Mouse (Mus musculus): ENCODE measurements around the gene Mndal. TPM values are rescaled to one million over a fixed set of nuclear protein-coding genes. Genes with fewer than 3 reads are reported as not detected.
A peak's percentile ranks its signal among the peaks of the same experiment; 100 is the strongest.
"Not testable (repeated sequence)": the region's sequence is repeated elsewhere in the genome, so short reads cannot be mapped to it uniquely, and the experiment has no call there.

Gene Mndal
- total RNA-seq, 1 experiment from 2014 or later = 280 TPM

DNA sequence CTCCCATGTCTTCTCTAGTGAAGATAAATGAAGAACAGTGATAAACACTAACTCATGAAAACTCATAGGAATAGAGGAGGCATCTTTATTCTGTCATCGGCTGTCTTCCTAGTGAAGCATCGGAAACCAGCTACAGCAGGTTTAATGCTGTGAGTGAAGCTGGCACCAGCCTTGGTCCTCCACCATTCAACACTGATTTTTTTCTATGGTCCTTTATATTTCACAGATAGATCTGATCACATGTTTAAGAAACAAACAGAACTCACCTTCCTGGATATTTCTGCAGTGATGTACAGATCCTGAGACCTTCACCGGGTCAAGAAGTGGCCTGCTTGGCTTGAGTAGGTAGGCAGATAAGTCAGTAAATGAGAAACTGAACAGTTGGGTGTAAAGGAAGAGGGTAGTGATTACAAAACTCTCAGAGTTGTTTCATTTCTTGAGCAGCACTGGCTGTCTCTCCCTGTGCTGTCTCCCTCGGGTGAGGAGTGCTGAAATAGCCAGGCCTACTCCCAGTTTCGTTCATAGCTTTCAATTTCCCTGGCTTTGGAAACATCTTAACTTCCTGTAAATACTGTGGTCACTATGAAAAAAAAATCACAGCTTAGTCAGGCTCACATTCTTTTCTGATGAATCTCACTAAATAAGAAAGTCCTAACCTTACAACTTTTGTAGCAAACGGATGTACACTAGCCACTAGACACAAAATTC lies 29.6 kb downstream of the Mndal start, which contains the start of gene Ifi211:
Gene Ifi211, minus strand, starts transcription at position 499 of the 708 bp plus-strand sequence.
- ATAC-seq (replicated peaks in 1 of 2; ENCODE audit: insufficient read depth in 1 of 2, low FRiP score in 2 of 2, low TSS enrichment in 1 of 2, low read depth in 1 of 2, poor library complexity in 2 of 2, severe bottlenecking in 2 of 2) = peak; percentile 42 to 59; a peak in 3 of 4 replicates

DNA sequence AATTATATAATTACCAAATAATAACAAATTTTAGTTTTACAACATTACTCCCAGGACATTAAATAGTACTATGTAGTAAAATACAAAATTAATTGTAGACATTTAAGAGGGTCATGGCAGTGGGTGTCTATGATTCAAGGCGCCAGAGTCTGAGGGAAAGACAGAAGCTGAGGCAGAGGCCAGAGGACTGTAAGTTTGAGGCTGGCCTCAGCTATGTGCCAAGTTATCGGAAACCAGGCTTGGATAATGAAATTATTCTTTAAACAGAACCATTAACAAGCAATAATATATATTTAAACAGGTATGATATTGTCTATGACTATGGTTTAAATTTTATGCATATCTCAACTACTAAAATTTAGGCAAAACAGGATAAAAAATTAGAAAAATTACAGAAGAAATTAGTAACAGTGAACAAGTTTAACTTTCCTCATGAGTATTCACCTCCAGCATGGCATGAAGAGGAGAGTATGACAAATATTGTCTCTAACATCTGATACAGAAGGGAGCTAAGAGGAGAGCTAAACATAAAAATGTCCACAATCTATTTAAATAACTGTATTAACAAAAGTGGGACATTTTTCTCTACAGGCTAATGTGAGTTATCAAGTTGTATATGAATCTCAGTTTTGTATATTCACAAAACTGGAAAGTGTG lies 30.4 kb downstream of the Mndal start:
- ATAC-seq (replicated peaks in 1 of 2; ENCODE audit: insufficient read depth in 1 of 2, low FRiP score in 2 of 2, low TSS enrichment in 1 of 2, low read depth in 1 of 2, poor library complexity in 2 of 2, severe bottlenecking in 2 of 2) = no peak

DNA sequence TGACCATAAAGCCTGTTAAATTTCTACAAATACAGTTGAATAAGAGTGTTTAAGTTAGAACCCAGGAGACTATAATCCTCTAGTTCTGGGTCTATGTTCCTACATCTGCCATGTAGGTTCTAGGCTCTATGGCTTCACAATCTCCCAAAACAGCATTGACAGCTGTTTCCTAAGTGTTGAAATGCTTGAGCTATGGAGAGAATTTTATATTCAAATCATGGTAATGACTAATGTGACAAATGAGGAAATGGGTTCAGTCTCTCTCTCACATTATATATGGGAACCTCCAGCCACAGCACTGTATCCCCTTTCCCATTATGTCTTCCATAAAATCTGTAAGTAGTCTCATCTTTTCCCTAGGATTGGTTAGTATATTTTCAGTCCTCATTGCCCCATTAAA lies 33.9 kb downstream of the Mndal start:
- not testable (repeated sequence) for ATAC-seq (replicated peaks in 1 of 2; ENCODE audit: insufficient read depth in 1 of 2, low FRiP score in 2 of 2, low TSS enrichment in 1 of 2, low read depth in 1 of 2, poor library complexity in 2 of 2, severe bottlenecking in 2 of 2)

DNA sequence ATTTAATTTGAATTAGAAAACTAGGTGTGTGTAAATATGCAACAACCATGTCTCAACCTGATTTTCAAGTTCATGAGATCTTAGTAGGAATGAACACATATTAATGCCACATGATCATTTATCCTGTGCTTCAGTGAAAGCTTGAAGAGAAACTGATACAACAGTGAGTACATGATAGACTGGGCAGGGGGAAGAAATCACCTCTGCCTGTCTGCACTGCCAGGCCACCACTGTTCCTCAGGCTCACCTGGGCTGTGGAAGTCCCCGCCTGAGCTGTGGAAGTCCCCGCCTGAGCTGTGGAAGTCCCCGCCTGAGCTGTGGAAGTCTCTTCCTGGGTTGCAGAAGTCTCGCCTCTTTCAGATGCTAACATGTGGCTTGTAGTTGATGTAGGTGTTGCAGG lies 36.4 kb downstream of the Mndal start:
- ATAC-seq (replicated peaks in 1 of 2; ENCODE audit: insufficient read depth in 1 of 2, low FRiP score in 2 of 2, low TSS enrichment in 1 of 2, low read depth in 1 of 2, poor library complexity in 2 of 2, severe bottlenecking in 2 of 2) = not testable (repeated sequence)

DNA sequence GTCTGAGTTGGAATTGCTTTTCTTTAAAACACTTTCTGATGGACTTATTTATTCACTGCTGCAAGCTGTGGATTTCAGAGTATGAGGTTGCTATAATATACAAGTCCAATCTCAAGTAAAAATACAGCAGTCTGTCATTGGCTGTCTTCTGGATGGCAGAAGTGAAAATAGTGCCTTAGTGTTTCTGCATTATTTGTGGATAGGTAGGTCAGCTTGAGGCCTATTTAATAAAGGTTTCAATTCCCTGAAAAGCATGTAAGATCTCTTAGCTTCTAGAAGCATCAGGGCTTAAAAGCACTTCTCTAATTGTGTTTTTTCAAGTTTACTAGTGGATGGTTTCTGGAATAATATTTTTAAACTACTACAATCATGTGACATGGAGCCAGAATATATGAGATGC lies 52.5 kb downstream of the Mndal start:
- not testable (repeated sequence) for ATAC-seq (replicated peaks in 1 of 2; ENCODE audit: insufficient read depth in 1 of 2, low FRiP score in 2 of 2, low TSS enrichment in 1 of 2, low read depth in 1 of 2, poor library complexity in 2 of 2, severe bottlenecking in 2 of 2)

DNA sequence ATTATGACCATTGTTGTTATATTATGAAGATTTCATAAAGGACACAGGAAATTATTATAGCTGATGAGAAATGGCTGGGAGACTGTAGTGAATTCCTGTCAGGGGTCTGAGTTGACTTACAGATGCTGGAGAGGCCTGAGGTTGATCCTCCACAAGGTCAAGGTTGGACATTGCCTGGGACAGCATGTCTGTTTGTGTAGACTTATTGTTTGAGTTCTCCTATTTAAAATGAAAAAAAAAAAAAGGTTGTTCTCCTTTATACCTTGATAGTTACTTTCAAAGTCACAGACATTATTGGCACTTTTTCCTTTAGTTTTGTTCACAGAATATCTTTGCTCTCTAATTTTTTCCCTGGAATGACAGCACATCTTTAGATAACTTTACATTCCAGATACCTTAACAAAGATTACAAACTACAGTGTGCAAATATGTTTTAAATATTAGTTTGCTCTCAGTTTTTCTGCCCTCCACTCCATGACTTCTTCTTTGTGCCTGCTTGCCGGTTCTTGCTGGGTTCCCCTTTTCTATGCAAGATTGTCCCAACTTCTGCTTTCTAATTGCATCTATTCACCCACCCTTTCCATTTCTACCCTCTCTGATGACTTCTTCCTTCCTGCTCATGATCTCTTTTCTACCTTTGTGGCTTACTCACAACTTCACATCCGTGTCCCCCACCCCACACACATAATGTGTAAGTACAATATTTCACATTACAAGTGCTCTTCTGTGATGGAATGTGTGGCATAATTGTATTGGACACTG lies 55.1 kb downstream of the Mndal start:
- peak; percentile 98 to 99 for ATAC-seq (replicated peaks in 1 of 2; ENCODE audit: insufficient read depth in 1 of 2, low FRiP score in 2 of 2, low TSS enrichment in 1 of 2, low read depth in 1 of 2, poor library complexity in 2 of 2, severe bottlenecking in 2 of 2)

DNA sequence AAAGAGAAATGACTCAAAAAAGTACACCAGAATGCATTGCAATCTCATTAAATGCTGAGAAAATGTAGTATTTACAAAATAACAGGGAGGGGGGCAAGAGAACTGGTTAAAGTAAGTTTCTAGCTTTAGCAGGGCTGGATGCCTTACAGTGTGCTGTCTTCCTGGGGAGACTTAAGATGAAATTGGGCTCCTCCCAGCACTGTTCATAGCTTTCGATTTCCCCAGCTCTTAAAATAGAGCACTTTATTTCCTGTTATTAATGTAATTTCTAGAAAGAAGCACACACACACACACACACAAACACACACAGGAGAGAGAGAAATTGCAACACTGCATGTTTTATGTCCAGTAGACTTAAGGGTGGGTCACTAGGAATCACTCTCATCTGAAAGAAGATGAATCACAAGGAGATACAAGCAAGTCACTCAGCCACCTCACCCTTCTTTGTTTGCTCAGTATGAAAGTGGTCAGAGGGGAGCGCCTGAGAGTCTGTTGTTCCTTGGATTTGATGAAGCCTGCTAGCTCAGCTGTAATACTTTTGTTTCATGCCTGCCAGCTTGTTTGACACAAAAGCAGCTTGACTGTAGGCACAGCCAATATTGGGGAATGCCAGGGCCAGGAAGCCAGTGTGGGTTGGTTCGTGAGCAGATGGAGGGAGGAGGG lies 62.2 kb downstream of the Mndal start:
- peak; percentile 41 to 58 for ATAC-seq (replicated peaks in 1 of 2; ENCODE audit: insufficient read depth in 1 of 2, low FRiP score in 2 of 2, low TSS enrichment in 1 of 2, low read depth in 1 of 2, poor library complexity in 2 of 2, severe bottlenecking in 2 of 2)

DNA sequence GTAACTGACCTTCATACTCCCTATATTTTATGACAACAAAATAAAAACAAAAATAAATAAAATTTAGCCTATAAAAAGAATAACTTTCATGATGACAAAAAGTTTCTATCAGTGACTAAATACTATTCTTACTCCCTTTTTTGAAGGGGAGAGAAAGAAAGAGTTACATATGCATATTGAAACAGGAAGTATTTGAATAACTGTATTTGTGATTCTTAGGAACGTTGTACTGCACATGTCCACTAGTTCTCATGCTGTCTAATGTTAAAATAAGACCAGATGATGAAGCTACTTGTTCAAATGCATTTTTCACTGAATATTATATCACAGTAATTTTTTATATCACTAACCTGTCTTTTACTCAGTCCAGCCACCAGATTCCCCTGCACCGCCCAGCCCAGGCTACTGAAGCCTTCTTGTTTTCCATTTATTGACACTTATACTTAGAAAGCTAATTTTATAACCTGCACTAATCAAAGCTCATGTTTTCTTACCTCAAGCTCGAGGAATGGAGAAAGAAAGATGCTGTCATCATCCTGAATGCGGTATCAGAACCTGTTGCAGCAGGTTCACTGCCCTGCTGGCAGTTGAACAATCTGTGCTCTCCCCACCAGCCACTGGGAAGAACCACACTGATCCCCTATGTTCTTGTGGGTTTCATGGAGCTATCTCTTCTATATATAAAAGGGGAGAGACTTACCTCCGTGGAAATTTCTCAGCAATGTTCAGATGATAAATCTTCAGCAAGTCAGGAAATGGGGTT lies 62.9 kb downstream of the Mndal start:
- ATAC-seq (replicated peaks in 1 of 2; ENCODE audit: insufficient read depth in 1 of 2, low FRiP score in 2 of 2, low TSS enrichment in 1 of 2, low read depth in 1 of 2, poor library complexity in 2 of 2, severe bottlenecking in 2 of 2) = peak; percentile 46 to 57; a peak in 2 of 4 replicates

DNA sequence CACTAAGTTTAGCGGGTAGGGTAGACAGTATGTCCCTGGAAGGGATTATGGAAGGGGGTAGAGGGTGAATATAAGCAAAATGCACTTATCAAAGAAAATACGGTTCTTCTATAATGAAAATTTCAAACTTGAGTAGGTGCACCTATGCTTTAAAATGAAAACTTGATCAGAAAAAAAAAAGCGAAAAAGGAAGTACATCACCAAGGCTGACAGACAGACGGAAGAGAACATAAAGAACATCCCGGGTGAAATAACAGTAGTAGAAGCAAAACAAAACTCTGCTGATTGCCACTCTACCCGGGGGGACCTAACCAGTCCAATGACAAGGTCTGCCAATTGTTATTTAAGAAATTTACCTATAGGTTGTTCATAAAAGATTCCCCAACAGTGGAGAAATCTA lies 64.0 kb downstream of the Mndal start:
- not testable (repeated sequence) for ATAC-seq (replicated peaks in 1 of 2; ENCODE audit: insufficient read depth in 1 of 2, low FRiP score in 2 of 2, low TSS enrichment in 1 of 2, low read depth in 1 of 2, poor library complexity in 2 of 2, severe bottlenecking in 2 of 2)

DNA sequence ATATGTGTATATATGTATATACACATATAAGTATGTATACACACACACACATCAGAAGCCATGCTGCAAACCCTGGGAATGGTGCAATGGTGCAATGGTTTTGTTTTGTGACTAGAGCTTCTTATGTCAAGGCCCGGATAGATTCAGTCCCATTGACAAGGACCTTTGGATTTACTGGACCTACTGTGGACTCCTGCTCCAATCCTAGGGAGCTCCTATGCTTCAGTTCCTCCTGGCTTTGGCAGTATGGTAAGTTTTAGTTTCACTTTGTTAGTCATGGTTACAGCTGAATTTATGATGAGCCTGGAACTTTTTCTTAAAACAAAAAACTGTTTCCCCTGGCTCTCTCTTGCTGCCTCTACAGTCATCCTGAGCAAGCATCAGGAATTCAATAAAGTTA lies 65.2 kb downstream of the Mndal start:
- ATAC-seq (replicated peaks in 1 of 2; ENCODE audit: insufficient read depth in 1 of 2, low FRiP score in 2 of 2, low TSS enrichment in 1 of 2, low read depth in 1 of 2, poor library complexity in 2 of 2, severe bottlenecking in 2 of 2) = not testable (repeated sequence)

DNA sequence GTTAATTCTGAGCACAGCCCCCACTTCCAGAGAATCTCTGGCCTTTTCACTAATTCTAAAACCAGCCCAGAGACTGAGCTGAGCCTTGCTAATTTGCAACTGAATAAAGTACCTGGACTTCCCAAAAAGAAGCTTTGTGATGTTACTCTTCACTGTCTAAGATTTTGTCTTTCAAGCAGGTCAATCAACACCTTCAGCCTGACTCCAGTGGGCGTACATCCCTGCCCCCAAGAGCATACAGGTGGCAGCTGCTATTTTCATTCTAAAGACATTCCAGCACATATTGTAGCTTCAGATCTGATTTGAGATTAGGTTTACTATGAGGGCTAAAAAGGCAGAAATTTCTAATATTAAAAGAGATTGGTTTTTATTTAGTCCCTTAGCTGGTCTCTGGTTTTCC lies 73.7 kb downstream of the Mndal start:
- ATAC-seq (replicated peaks in 1 of 2; ENCODE audit: insufficient read depth in 1 of 2, low FRiP score in 2 of 2, low TSS enrichment in 1 of 2, low read depth in 1 of 2, poor library complexity in 2 of 2, severe bottlenecking in 2 of 2) = not testable (repeated sequence)

DNA sequence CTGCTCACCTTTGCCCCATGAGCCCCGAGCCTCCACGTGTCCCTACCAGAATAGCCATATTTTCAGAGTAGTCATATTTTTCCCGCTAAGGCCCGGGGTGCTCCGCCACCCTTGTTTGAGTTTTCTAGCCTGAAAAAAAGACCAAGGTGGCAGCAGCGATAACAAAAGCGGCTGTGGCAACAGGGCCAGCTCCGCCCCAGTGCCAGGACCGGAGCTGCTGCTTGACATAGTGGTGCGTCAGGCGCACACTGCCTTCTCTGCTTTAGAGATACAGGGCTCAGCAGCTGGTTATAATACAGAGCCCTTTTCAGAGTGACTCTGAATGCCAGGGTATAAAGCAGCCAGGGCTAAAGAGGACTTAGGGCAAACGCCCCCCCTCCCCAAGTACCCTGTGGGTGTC lies 75.8 kb downstream of the Mndal start:
- no peak for ATAC-seq (replicated peaks in 1 of 2; ENCODE audit: insufficient read depth in 1 of 2, low FRiP score in 2 of 2, low TSS enrichment in 1 of 2, low read depth in 1 of 2, poor library complexity in 2 of 2, severe bottlenecking in 2 of 2)

DNA sequence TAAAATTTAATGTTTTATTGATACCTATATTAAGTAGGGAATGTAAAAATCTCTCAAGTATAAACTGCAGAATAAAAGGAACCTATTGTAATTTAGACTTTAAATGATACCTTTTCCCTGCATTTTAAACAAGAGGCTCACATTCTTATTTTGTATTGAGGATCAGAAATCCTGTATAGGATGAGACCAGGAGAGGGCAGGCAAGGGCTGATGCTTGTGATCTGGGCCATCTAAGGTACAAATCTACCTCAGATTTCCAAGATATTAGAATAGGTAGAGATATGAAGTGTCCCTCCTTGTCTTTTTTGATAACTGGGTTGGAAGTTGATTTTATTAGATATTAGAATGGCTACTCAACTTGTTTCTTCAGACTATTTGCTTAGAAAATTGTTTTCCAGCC lies 88.6 kb downstream of the Mndal start:
- ATAC-seq (replicated peaks in 1 of 2; ENCODE audit: insufficient read depth in 1 of 2, low FRiP score in 2 of 2, low TSS enrichment in 1 of 2, low read depth in 1 of 2, poor library complexity in 2 of 2, severe bottlenecking in 2 of 2) = peak in 1 of 2 experiments; percentile 51; a peak in 1 of 4 replicates

DNA sequence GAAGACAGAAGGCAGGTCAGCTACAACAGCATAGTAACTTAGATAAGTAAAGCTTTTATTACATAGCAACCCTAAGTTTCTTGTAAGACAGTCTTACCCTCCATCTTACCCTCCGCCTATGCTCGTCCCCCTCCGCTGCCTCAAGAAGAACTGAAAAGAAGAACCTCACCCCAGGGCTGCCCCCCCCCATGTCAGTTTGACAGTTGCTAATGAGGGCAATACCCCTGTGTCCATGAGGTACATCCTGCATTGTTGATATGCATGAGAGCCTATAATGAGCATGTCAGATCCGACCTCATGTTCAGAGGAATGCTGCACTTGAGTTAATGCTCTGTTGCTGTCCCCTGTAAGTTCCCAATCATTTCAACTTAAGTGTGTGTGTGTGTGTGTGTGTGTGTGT lies 89.4 kb downstream of the Mndal start:
- not testable (repeated sequence) for ATAC-seq (replicated peaks in 1 of 2; ENCODE audit: insufficient read depth in 1 of 2, low FRiP score in 2 of 2, low TSS enrichment in 1 of 2, low read depth in 1 of 2, poor library complexity in 2 of 2, severe bottlenecking in 2 of 2)

DNA sequence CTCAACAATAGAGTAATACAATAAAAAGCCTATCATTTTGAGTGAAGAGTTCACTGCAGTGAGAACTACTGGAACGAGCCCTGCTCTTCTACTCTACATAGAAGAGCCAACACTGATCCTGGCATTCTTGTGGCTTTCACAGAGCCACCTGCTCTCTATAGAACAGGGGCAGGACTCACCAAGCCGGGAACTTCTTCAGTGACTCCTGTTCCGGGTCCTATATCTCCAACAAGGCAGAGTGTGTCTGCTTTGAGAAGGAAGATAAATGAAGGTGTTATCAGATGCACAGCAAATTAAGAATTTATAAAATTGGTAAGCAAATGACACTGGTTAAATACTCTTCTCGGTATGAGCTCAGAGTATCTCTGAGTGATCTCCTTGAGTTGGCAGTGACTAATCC lies 96.1 kb downstream of the Mndal start:
- not testable (repeated sequence) for ATAC-seq (replicated peaks in 1 of 2; ENCODE audit: insufficient read depth in 1 of 2, low FRiP score in 2 of 2, low TSS enrichment in 1 of 2, low read depth in 1 of 2, poor library complexity in 2 of 2, severe bottlenecking in 2 of 2)

DNA sequence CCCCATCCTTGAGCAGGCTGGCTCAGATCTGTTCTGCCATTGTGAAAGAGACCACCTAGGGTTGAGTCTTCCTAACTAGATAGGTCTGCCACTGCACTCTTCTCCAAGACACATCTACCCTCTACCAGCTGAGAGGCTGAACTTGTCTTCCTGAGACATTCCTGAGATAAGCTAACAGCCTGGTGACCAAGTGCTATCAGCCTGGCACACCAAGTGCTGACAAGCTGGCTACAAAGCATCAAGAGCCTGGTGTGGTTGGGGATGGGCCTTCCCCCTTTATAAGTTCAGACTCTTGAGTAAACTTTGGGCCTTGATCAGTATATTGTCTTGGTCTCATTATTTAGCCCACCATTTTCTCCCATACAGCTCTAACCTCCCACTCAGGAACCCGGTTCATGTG lies 97.5 kb downstream of the Mndal start:
- ATAC-seq (replicated peaks in 1 of 2; ENCODE audit: insufficient read depth in 1 of 2, low FRiP score in 2 of 2, low TSS enrichment in 1 of 2, low read depth in 1 of 2, poor library complexity in 2 of 2, severe bottlenecking in 2 of 2) = no peak

DNA sequence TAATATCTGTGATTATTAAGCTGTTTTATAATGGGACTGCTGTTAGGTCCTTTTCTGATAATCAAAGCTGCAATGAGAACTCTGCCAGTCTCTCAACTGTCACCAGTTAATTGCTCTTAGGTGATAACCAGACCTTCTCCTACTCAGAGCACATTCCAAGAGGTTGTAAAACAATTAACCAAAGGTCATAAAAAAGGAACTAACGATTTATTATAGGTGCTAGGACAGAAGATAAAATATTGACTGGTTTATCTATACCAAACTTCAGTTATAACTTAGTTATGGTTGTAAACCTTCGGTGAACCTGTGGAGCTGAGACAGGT lies 120.8 kb downstream of the Mndal start:
- ATAC-seq (replicated peaks in 1 of 2; ENCODE audit: insufficient read depth in 1 of 2, low FRiP score in 2 of 2, low TSS enrichment in 1 of 2, low read depth in 1 of 2, poor library complexity in 2 of 2, severe bottlenecking in 2 of 2) = not testable (repeated sequence)
